Mouse (Mus musculus) olfactory bulb, adult 2 months (tissue): ENCODE measurements around the gene Clec18a. TPM values are rescaled to one million over a fixed set of nuclear protein-coding genes. Genes with fewer than 3 reads are reported as not detected.
"Not testable (repeated sequence)": the region's sequence is repeated elsewhere in the genome, so short reads cannot be mapped to it uniquely, and the experiment has no call there.

Experiments
- H3K27ac ChIP-seq: fragments of 200-500 bp; 2 replicates; pipeline ENCODE4 v1.5.1; 2012; ENCODE audit warnings: low read depth, low read length; ENCODE audit not compliant: insufficient read depth
- H3K4me1 ChIP-seq: fragments of 200-500 bp; 2 replicates; pipeline ENCODE4 v1.6.1; 2012; ENCODE audit warnings: low read length; ENCODE audit not compliant: control insufficient read depth, insufficient read depth
- H3K4me3 ChIP-seq: fragments of 200-500 bp; 2 replicates; pipeline ENCODE4 v1.5.1; 2012; ENCODE audit warnings: mild to moderate bottlenecking, low read depth, low read length, moderate library complexity; ENCODE audit not compliant: insufficient read depth
- CTCF ChIP-seq: fragments of 200-500 bp; IDR thresholded peaks from 2 replicates; pipeline ENCODE4 v1.5.1; 2012; ENCODE audit warnings: low read depth, mild to moderate bottlenecking, low read length, moderate library complexity; ENCODE audit not compliant: insufficient read depth
- POLR2A ChIP-seq: fragments of 200-500 bp; IDR thresholded peaks from 2 replicates; pipeline ENCODE4 v1.6.1; 2012; ENCODE audit warnings: mild to moderate bottlenecking, low read depth, low read length, moderate library complexity; ENCODE audit not compliant: insufficient read depth
- WGBS: fragments of 180-500 bp; shearing (Covaris S2); methylation state at CpG from one replicate; pipeline ENCODE4 v1.1.7; 2018; 5-methylcytosine and 5-hydroxymethylcytosine counted together
- polyA plus RNA-seq: library from polyadenylated mRNA; stranded (reverse); fragments of >200 nt; gene quantifications from 2 replicates; pipeline ENCODE4 v1.2.4, GENCODE M21; 2012; ENCODE audit warnings: low replicate concordance; ENCODE audit not compliant: missing spikeins, insufficient read depth, insufficient read length

Clec18a gene
- polyA plus RNA-seq, 1 experiment: not detected

GRCm38 (mm10) chr8:111027391-111027937, 64.8 kb downstream of the Clec18a start:
- peak overlapping the region; percentile 86 for H3K4me3 ChIP-seq
- TF ChIP-seq CTCF (peak; percentile 11; the same call in 1 of the 2 replicates), POLR2A (peak; percentile 67)
- under 1% methylated on average over 31 of the region's 31 CpGs for WGBS
- peaks cover 3% of the 10 kb centered on the region; the same call in 1 of the 2 replicates for H3K4me1 ChIP-seq
- peak overlapping the region; percentile 34; the same call in 1 of the 2 replicates for H3K27ac ChIP-seq

- not testable (repeated sequence) for H3K4me3 ChIP-seq, H3K27ac ChIP-seq, H3K4me1 ChIP-seq
- 75% methylated on average over 2 of the region's 2 CpGs for WGBS
These were observed 65.6 kb downstream of the Clec18a start for GRCm38 (mm10) chr8:111026609-111027008.

DNA sequence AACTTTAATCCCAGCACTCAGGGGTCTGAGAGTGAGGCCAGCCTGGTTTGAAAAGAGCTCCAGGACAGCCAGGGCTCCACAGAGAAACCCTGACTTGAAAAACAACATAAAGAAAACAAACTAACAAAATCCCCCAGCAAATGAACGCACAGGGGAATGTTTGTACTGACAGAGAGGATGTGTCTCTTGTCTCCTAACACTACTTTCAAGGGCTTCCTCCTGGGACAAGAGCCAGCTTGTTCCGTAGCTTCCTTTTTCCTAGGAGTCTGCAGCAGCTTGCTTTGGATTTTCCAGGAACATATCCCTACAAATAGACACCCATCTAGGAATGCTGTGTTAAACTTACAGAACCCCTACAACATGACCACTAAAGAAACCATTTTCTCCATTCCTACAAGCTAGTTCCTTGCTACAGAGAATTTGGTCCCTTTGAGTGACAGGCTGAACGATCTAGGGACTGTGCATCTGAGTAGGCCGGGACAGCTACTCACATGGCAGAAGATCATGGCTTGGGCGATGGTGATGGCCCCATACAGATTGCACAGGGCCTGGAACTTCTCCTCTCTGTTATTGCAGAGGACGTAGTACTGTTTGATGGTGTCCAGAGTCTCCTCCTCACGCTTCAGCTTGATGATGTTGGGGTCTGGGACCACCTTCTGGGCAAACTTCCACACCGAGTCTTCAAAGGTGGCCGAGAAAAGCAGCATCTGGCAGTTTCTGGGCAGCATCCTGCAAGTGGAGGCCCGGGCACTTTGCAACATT, 81.8 kb downstream of the Clec18a start:
- H3K4me3 ChIP-seq, H3K4me1 ChIP-seq, H3K27ac ChIP-seq: not testable (repeated sequence)
- whole genome bisulfite sequencing: 87% methylated on average over 9 of the region's 10 CpGs

Other genes with a start within 250 kb of the Clec18a start
- not detected in 2 replicates for gene Cog4, start 245.8 kb downstream of the Clec18a start, polyA plus RNA-seq
- 172 TPM in 1 of 2 replicates, not detected in the other for gene Sf3b3, start 245.6 kb downstream of the Clec18a start, polyA plus RNA-seq
- gene Fuk, start 189.9 kb downstream of the Clec18a start, polyA plus RNA-seq: not detected in 2 replicates
- not detected in 2 replicates for gene St3gal2, start 172.5 kb downstream of the Clec18a start, polyA plus RNA-seq
- not detected in 2 replicates for gene Ddx19a, start 94.6 kb downstream of the Clec18a start, polyA plus RNA-seq
- not detected in 2 replicates for gene Ddx19b, start 60.7 kb downstream of the Clec18a start, polyA plus RNA-seq
- not detected in 2 replicates for gene Aars, start 59.3 kb downstream of the Clec18a start, polyA plus RNA-seq
- not detected in 2 replicates for gene Exosc6, start 36.1 kb downstream of the Clec18a start, polyA plus RNA-seq
- 61.5 TPM in 1 of 2 replicates, not detected in the other for gene Pdpr, start 2.2 kb upstream of the Clec18a start, polyA plus RNA-seq
- 57.5 TPM in 1 of 2 replicates, not detected in the other for gene Glg1, start 166.8 kb upstream of the Clec18a start, polyA plus RNA-seq
- gene Rfwd3, start 207.8 kb upstream of the Clec18a start, polyA plus RNA-seq: not detected in 2 replicates
- gene Mlkl, start 245.8 kb upstream of the Clec18a start, polyA plus RNA-seq: not detected in 2 replicates